Mouse (Mus musculus) neural tube, embryonic 11.5 days (tissue): ENCODE results near the gene Kmt5b. TPM values are rescaled to one million over a fixed set of nuclear protein-coding genes. Genes with fewer than 3 reads are reported as not detected.

ENCODE experiments used
- ATAC-seq: fragments of 200-750 bp; cut with Nextera tagmentation; 2 replicates; pipeline ENCODE4 v1.8.0; 2017; ENCODE audit warnings: moderate number of reproducible peaks, mild to moderate bottlenecking, moderate TSS enrichment, moderate library complexity; ENCODE audit not compliant: insufficient read depth, low FRiP score, low TSS enrichment
- DNase-seq: peaks from one replicate; pipeline ENCODE4 v3.0.0-alpha.2; 2015; ENCODE audit warnings: low spot score
- H3K27ac ChIP-seq: fragments of 300-500 bp; sonication (generic); 2 replicates; pipeline ENCODE4 v1.5.1; 2014; ENCODE audit warnings: low read depth, mild to moderate bottlenecking, low read length
- H3K27me3 ChIP-seq: fragments of 300-500 bp; sonication (generic); 2 replicates; pipeline ENCODE4 v1.6.1; 2014; ENCODE audit warnings: mild to moderate bottlenecking, low read length, mixed read lengths; ENCODE audit not compliant: control insufficient read depth, insufficient read depth
- H3K36me3 ChIP-seq: fragments of 300-500 bp; sonication (generic); 2 replicates; pipeline ENCODE4 v1.6.1; 2014; ENCODE audit warnings: mild to moderate bottlenecking, low read length, moderate library complexity, mixed read lengths; ENCODE audit not compliant: control insufficient read depth, insufficient read depth
- H3K4me1 ChIP-seq: fragments of 300-500 bp; sonication (generic); 2 replicates; pipeline ENCODE4 v1.6.1; 2014; ENCODE audit warnings: low read length, mixed read lengths; ENCODE audit not compliant: control insufficient read depth, insufficient read depth
- H3K4me2 ChIP-seq: fragments of 300-500 bp; sonication (generic); 2 replicates; pipeline ENCODE4 v1.6.1; 2014; ENCODE audit warnings: low read depth, mild to moderate bottlenecking, moderate library complexity
- H3K4me3 ChIP-seq: fragments of 300-500 bp; sonication (generic); 2 replicates; pipeline ENCODE4 v1.5.1; 2014; ENCODE audit warnings: low read depth, low read length
- H3K9ac ChIP-seq: fragments of 300-500 bp; sonication (generic); 2 replicates; pipeline ENCODE4 v1.6.1; 2014; ENCODE audit warnings: mild to moderate bottlenecking, low read length
- H3K9me3 ChIP-seq: fragments of 300-500 bp; sonication (generic); 2 replicates; pipeline ENCODE4 v1.6.1; 2016; ENCODE audit warnings: low read length; ENCODE audit not compliant: control insufficient read depth
- WGBS: fragments of 180-500 bp; shearing (Covaris S2); extraction: QIAGEN DNeasy Blood & Tissue Kit; methylation state at CpG from one replicate; pipeline ENCODE4 v1.1.7; 2014; 5-methylcytosine and 5-hydroxymethylcytosine counted together
- polyA plus RNA-seq: library from polyadenylated mRNA; unstranded; fragments of >200 nt; fragmentation: Nextera tagmentation; extraction: Ambion mirVana; gene quantifications from 2 replicates; pipeline ENCODE4 v1.2.1, GENCODE M21; 2014

Kmt5b gene
- polyA plus RNA-seq, 1 experiment from 2014 or later: 42.0 TPM

- Histone ChIP-seq H3K27me3 (no peaks in the 10 kb centered on the region), H3K9me3 (no peaks in the 10 kb centered on the region), H3K9ac (no peak overlapping the region), H3K4me1 (no peaks in the 10 kb centered on the region), H3K4me2 (no peak overlapping the region), H3K4me3 (no peak overlapping the region), H3K27ac (no peak overlapping the region), H3K36me3 (peaks cover 16% of the 10 kb centered on the region)
- ATAC-seq: no peak
- no peak for DNase-seq
- WGBS: 88% methylated on average over 7 of the region's 7 CpGs
These were observed 38.3 kb downstream of the Kmt5b start for GRCm38 (mm10) chr19:3805526-3805925.

GRCm38 (mm10) chr19:3810536-3811233 lies 43.5 kb downstream of the Kmt5b start:
- Histone ChIP-seq H3K9ac (no peak overlapping the region), H3K9me3 (no peaks in the 10 kb centered on the region), H3K27ac (no peak overlapping the region), H3K4me3 (no peak overlapping the region), H3K4me1 (no peaks in the 10 kb centered on the region), H3K27me3 (no peaks in the 10 kb centered on the region), H3K4me2 (no peak overlapping the region), H3K36me3 (peaks cover 13% of the 10 kb centered on the region)
- WGBS: 94% methylated on average over 10 of the region's 10 CpGs
- no peak for DNase-seq
- no peak for ATAC-seq

GRCm38 (mm10) chr19:3814461-3814860 lies 47.2 kb downstream of the Kmt5b start:
- WGBS: 96% methylated on average over 10 of the region's 10 CpGs
- peaks cover 3% of the 10 kb centered on the region for H3K36me3 ChIP-seq

GRCm38 (mm10) chr19:3815824-3816223 lies 48.6 kb downstream of the Kmt5b start:
- no peaks in the 10 kb centered on the region for H3K9me3 ChIP-seq
- H3K4me1 ChIP-seq: no peaks in the 10 kb centered on the region
- H3K4me2 ChIP-seq: no peak overlapping the region
- H3K9ac ChIP-seq: no peak overlapping the region
- 90% methylated on average over 12 of the region's 12 CpGs for WGBS
- H3K27me3 ChIP-seq: no peaks in the 10 kb centered on the region
- peaks cover 3% of the 10 kb centered on the region for H3K36me3 ChIP-seq
- no peak for DNase-seq
- ATAC-seq: no peak
- no peak overlapping the region for H3K27ac ChIP-seq
- H3K4me3 ChIP-seq: no peak overlapping the region

More at GRCm38 (mm10) chr19:3814461-3814860, 47.2 kb downstream of the Kmt5b start:
- Histone ChIP-seq H3K4me2 (no peak overlapping the region), H3K4me3 (no peak overlapping the region), H3K27ac (no peak overlapping the region), H3K9ac (no peak overlapping the region), H3K4me1 (no peaks in the 10 kb centered on the region), H3K27me3 (no peaks in the 10 kb centered on the region), H3K9me3 (no peaks in the 10 kb centered on the region)
- ATAC-seq (no peak), DNase-seq (no peak)

- no peaks in the 10 kb centered on the region for H3K9me3 ChIP-seq
- 78% methylated on average over 2 of the region's 2 CpGs for WGBS
- H3K27me3 ChIP-seq: no peaks in the 10 kb centered on the region
- H3K36me3 ChIP-seq: peaks cover 3% of the 10 kb centered on the region
- ATAC-seq (no peak), DNase-seq (no peak)
- no peak overlapping the region for H3K27ac ChIP-seq
- no peaks in the 10 kb centered on the region for H3K4me1 ChIP-seq
- no peak overlapping the region for H3K4me3 ChIP-seq
- H3K4me2 ChIP-seq: no peak overlapping the region
- no peak overlapping the region for H3K9ac ChIP-seq
These were observed 51.9 kb downstream of the Kmt5b start for GRCm38 (mm10) chr19:3819080-3819479.

GRCm38 (mm10) chr19:3819899-3820444 lies 52.8 kb downstream of the Kmt5b start:
- Histone ChIP-seq H3K27me3 (no peaks in the 10 kb centered on the region), H3K4me2 (no peak overlapping the region), H3K4me1 (no peaks in the 10 kb centered on the region), H3K9ac (no peak overlapping the region), H3K27ac (no peak overlapping the region), H3K36me3 (peaks cover 2% of the 10 kb centered on the region), H3K9me3 (no peaks in the 10 kb centered on the region), H3K4me3 (no peak overlapping the region)
- ATAC-seq (no peak), DNase-seq (no peak)
- 95% methylated on average over 2 of the region's 2 CpGs for WGBS

- Histone ChIP-seq H3K27ac (no peak overlapping the region), H3K9ac (no peak overlapping the region), H3K4me2 (no peak overlapping the region), H3K9me3 (no peaks in the 10 kb centered on the region), H3K4me3 (no peak overlapping the region), H3K4me1 (no peaks in the 10 kb centered on the region), H3K27me3 (no peaks in the 10 kb centered on the region), H3K36me3 (no peaks in the 10 kb centered on the region)
- DNase-seq (no peak), ATAC-seq (no peak)
These were observed 57.8 kb downstream of the Kmt5b start for GRCm38 (mm10) chr19:3825044-3825443.

- no peak overlapping the region for H3K4me3 ChIP-seq
- H3K4me1 ChIP-seq: no peaks in the 10 kb centered on the region
- WGBS: 81% methylated on average over 3 of the region's 3 CpGs
- H3K27me3 ChIP-seq: no peaks in the 10 kb centered on the region
- H3K27ac ChIP-seq: no peak overlapping the region
- ATAC-seq (no peak), DNase-seq (no peak)
- H3K4me2 ChIP-seq: no peak overlapping the region
- no peak overlapping the region for H3K9ac ChIP-seq
- no peaks in the 10 kb centered on the region for H3K36me3 ChIP-seq
- H3K9me3 ChIP-seq: no peaks in the 10 kb centered on the region
These were observed 62.6 kb downstream of the Kmt5b start for GRCm38 (mm10) chr19:3829863-3830262.

- 76% methylated on average over 8 of the region's 8 CpGs for WGBS
- no peak for DNase-seq
- H3K9me3 ChIP-seq: no peaks in the 10 kb centered on the region
These were observed 64.5 kb downstream of the Kmt5b start for GRCm38 (mm10) chr19:3831716-3832115.

More at GRCm38 (mm10) chr19:3831716-3832115, 64.5 kb downstream of the Kmt5b start:
- ATAC-seq: no peak
- no peaks in the 10 kb centered on the region for H3K27me3 ChIP-seq
- H3K4me3 ChIP-seq: no peak overlapping the region
- H3K9ac ChIP-seq: no peak overlapping the region
- no peak overlapping the region for H3K4me2 ChIP-seq
- no peaks in the 10 kb centered on the region for H3K4me1 ChIP-seq
- H3K27ac ChIP-seq: no peak overlapping the region
- H3K36me3 ChIP-seq: no peaks in the 10 kb centered on the region
